Mouse (Mus musculus): Measurements from ENCODE around the gene Grin3b. TPM values are rescaled to one million over a fixed set of nuclear protein-coding genes. Genes with fewer than 3 reads are reported as not detected.
A peak's percentile ranks its signal among the peaks of the same experiment; 100 is the strongest.

Grin3b gene
- polyA plus RNA-seq, 1 experiment from 2014 or later = 0.34 TPM

DNA sequence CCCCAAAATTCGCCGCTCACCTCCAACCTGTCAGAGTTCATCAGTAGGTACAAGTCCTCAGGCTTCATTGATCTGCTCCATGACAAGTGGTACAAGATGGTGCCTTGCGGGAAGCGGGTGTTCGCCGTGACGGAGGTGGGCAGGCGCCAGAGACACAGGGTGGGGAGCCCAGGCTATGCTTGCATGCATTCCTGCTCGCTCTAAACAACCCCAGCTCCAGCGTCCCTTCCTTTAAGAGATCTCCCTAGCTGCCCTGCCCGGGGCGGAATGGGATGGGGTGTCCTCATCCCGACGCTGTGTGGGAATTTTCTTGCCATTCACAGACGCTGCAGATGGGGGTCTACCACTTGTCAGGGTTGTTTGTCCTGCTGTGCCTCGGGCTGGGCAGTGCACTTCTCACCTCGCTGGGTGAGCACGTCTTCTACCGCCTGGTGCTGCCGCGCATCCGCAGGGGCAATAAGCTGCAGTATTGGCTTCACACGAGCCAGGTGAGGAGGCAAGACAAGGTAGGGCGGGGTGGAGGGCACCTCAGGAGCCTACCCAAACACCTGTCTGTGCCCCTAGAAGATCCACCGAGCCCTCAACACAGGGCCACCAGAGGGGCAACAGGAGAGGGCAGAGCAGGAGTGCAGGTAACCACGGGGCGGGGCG, 5.7 kb downstream of the Grin3b start:
- no peak for ATAC-seq (replicated peaks)
- Histone ChIP-seq H3K9me3 (no peaks in the 10 kb centered on the region), H3K4me3 (no peak overlapping the region), H3K36me3 (replicated peaks) (peaks cover 42% of the 10 kb centered on the region), H3K4me1 (peaks cover 6% of the 10 kb centered on the region; the same call in 1 of the 2 replicates), H3K4me2 (no peak overlapping the region), H3K27ac (no peak overlapping the region), H3K27me3 (replicated peaks) (peaks cover 20% of the 10 kb centered on the region), H3K9ac (no peak overlapping the region)
- WGBS = 83% methylated on average over 28 of the region's 28 CpGs

DNA sequence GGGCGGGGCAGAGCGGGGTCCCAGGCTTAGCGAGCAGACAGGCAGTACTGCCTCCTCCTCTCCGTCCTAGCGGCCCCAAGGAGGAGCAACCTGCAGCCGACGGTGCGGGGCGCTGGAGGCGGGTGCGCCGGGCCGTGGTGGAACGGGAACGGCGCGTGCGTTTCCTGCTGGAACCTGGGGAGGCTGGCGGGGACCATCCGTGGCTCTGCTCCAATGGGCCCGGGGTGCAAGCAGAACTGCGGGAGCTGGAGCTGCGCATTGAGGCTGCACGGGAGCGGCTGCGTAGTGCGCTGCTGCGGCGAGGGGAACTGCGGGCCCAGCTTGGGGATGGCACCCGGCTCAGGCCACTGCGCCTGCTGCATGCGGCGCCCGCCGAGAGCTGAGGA, 6.2 kb downstream of the Grin3b start:
- no peak overlapping the region for H3K27ac ChIP-seq
- peaks cover 15% of the 10 kb centered on the region for H3K27me3 ChIP-seq (replicated peaks)
- ATAC-seq (replicated peaks) = no peak
- no peak overlapping the region for H3K4me2 ChIP-seq
- no peak overlapping the region for H3K4me3 ChIP-seq
- WGBS = 74% methylated on average over 36 of the region's 36 CpGs
- H3K9me3 ChIP-seq = no peaks in the 10 kb centered on the region
- H3K36me3 ChIP-seq (replicated peaks) = peaks cover 42% of the 10 kb centered on the region
- peaks cover 10% of the 10 kb centered on the region; the same call in 1 of the 2 replicates for H3K4me1 ChIP-seq
- H3K9ac ChIP-seq = no peak overlapping the region

DNA sequence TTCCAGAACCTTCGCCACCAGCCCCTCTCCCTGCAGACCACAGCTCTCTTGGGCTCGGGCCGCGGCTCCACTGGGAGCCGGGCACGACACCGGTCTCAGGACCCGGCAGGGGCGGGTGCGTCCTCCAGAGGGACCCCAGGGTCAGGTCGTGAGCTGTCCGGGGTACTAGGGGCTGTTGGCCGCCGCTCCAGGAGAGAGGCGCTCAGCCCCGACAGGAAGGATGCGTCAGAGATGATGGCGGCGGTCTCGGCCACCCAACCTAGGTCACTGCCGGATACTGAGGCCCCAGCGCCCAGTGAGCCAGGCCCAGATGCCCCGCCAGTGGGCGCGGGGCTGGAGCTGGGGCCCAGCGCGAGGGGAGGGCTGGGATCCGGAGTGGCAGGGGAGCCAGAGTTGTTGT, 6.8 kb downstream of the Grin3b start:
- Histone ChIP-seq H3K4me3 (no peak overlapping the region), H3K4me2 (no peak overlapping the region), H3K36me3 (replicated peaks) (peaks cover 42% of the 10 kb centered on the region), H3K9ac (no peak overlapping the region), H3K27me3 (replicated peaks) (peaks cover 9% of the 10 kb centered on the region; the same call in 1 of the 2 replicates), H3K9me3 (no peaks in the 10 kb centered on the region), H3K4me1 (peaks cover 14% of the 10 kb centered on the region), H3K27ac (no peak overlapping the region)
- whole genome bisulfite sequencing = 79% methylated on average over 28 of the region's 28 CpGs
- no peak for ATAC-seq (replicated peaks)

DNA sequence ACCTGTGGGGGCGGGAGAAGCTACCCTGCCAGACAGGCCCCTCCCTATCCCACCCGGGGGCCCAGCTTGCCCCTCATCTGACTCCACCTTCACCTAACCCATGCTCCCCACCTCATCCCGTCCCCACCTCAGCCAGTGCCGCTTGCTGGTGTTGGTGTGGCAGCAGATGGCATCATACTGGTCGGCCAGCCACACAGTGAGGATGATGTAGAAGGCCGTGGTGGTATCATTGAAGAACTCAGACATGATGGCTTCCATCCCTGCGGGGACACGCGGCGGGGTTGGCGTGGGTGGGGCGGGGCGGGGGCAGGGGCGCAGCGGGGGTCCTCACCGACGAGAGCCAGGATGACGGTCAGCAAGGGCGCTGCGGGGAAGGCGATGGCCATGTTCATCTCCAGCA, 7.5 kb downstream of the Grin3b start:
- Histone ChIP-seq H3K4me2 (no peak overlapping the region), H3K36me3 (replicated peaks) (peaks cover 42% of the 10 kb centered on the region), H3K9ac (no peak overlapping the region), H3K9me3 (no peaks in the 10 kb centered on the region), H3K4me1 (peaks cover 21% of the 10 kb centered on the region), H3K27me3 (replicated peaks) (peaks cover 1% of the 10 kb centered on the region; the same call in 1 of the 2 replicates), H3K27ac (no peak overlapping the region), H3K4me3 (no peak overlapping the region)
- 94% methylated on average over 21 of the region's 21 CpGs for WGBS
- no peak for ATAC-seq (replicated peaks)

DNA sequence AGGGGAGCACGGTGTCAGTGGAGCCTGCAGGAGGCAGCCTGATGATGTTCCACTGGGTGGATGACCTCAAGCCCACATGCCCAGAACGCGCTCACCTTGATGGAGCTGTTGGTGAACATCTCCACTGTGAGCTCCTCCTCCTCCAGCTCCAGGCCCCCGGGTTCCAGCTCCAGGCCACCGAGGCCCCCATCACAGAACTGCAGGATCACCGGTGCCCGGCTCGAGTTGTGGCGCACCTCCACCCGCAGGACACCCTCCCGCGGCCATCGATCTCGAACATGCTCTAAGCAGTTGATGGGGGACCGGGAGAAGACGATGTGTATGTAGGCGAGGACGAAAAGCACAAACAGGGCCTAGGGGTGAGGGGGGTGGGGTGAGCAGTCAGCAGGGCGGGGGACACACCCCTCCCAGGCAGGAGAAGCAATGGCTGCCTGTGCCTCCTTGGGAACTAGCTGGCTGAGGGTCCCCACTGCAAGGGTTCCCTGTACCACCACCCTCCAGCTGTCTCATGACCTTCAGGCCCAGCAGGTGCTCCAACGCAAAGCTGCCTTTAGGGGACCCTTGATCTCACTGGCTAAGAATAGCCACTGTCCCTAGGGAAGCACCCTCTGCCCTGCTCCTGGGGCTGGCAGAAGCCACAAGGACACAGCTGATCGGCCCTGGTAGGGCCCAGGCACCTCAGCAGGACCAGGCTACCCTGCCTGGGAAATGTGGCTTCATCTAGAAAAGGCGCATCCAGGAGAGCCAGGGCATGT, 9.1 kb downstream of the Grin3b start:
- H3K4me2 ChIP-seq = no peak overlapping the region
- WGBS = 91% methylated on average over 22 of the region's 22 CpGs
- H3K36me3 ChIP-seq (replicated peaks) = peaks cover 42% of the 10 kb centered on the region
- no peaks in the 10 kb centered on the region for H3K9me3 ChIP-seq
- no peaks in the 10 kb centered on the region for H3K27me3 ChIP-seq (replicated peaks)
- no peak overlapping the region for H3K4me3 ChIP-seq
- H3K27ac ChIP-seq = no peak overlapping the region
- H3K4me1 ChIP-seq = peaks cover 28% of the 10 kb centered on the region
- ATAC-seq (replicated peaks) = no peak
- no peak overlapping the region for H3K9ac ChIP-seq

DNA sequence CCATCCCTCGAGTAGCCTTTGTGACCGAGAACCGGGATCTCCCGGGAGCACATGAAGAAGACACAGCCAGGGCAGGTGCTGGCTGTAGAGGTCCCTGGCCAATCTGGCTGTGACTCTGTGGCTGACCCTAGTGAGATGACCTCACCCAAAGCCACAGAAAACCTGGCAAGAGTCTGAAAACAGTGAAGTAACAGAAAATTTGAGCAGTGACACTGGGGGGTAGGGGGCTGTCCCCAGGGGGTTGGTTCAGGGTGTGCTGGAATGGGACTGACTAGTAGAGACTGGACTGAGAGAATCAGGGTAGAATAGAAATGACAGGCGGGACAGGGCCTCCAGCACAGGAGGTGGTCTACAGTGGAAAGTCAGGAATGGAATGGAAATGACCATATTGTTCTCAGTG, 12.7 kb downstream of the Grin3b start:
- Histone ChIP-seq H3K9ac (peak overlapping the region; percentile 89), H3K9me3 (no peaks in the 10 kb centered on the region), H3K4me1 (peaks cover 47% of the 10 kb centered on the region), H3K36me3 (replicated peaks) (peaks cover 12% of the 10 kb centered on the region), H3K4me2 (peak overlapping the region; percentile 79), H3K4me3 (peak overlapping the region; percentile 74), H3K27ac (peak overlapping the region; percentile 93), H3K27me3 (replicated peaks) (peaks cover 15% of the 10 kb centered on the region)
- WGBS = 71% methylated on average over 5 of the region's 5 CpGs
- ATAC-seq (replicated peaks) = no peak

DNA sequence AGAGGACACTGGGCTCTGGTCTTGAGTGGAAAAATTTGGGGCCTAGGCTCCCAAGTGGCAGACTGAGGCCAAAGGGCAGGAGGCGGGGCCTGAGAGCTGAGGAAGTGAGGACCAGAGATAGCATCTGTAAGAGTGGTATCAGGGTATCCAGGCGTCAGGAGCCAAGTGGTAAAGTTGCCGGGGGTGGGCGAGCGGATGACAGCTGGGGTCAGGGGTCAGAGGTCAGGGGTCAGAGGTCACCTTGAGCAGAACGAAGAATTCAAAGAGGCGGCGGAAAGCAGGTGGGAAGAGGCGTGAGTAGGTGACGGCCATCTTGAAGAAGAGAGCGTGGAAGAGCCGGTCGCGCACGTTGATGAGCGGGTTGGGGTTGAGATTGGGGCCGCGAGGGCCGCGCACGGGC, 13.2 kb downstream of the Grin3b start:
- Histone ChIP-seq H3K27me3 (replicated peaks) (peaks cover 20% of the 10 kb centered on the region), H3K4me1 (peaks cover 51% of the 10 kb centered on the region), H3K4me3 (peak overlapping the region; percentile 74), H3K9me3 (no peaks in the 10 kb centered on the region), H3K27ac (peak overlapping the region; percentile 93), H3K9ac (peak overlapping the region; percentile 89), H3K4me2 (peak overlapping the region; percentile 79), H3K36me3 (replicated peaks) (peaks cover 8% of the 10 kb centered on the region)
- WGBS = 3% methylated on average over 18 of the region's 21 CpGs
- ATAC-seq (replicated peaks) = no peak

DNA sequence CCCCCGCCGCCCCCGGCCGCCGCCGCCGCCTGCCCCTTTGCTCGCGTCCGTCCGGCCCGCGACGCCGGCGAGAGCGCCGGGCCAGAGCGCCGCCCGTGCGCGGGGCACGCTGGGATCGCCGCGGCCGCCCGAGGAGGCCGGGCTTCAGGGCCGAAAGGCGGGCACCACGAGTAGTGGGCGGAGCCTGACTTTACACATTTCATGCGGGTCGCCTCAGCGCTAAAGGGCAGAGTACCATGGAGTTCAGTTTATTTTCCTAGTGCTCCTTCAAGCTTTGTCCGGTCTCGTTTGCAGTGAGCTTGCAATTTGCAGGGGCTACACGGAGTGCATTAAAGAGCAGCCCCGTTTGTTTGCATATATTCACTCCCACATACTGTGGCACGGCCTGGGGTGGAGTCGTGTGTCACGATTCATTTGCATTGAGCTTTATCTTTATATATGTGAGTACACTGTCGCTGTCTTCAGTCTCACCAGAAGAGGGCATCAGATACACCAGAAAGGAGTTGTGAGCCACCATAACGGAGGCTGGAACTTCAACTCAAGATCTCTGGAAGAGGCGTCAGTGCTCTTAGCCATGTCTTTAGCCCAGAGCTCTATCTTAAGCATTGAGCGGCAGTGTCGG, 13.8 kb downstream of the Grin3b start, which contains the start of gene Tmem259:
Gene Tmem259 (minus strand): TSS at position 136 of the 622 bp plus-strand sequence.
- Histone ChIP-seq H3K4me2 (peak within 1 kb of the TSS; percentile 79), H3K4me1 (peaks cover 55% of the 10 kb centered on the region), H3K9ac (peak within 1 kb of the TSS; percentile 89), H3K4me3 (peak within 1 kb of the TSS; percentile 74), H3K27ac (peak within 1 kb of the TSS; percentile 93), H3K9me3 (no peaks in the 10 kb centered on the region), H3K27me3 (replicated peaks) (peaks cover 26% of the 10 kb centered on the region), H3K36me3 (replicated peaks) (0 out of 2 replicates have a peak, but pooled peaks cover 1% of the 10 kb centered on the region)
- under 1% methylated on average over 48 of the region's 49 CpGs for WGBS
- ATAC-seq (replicated peaks) = peak; percentile 83

DNA sequence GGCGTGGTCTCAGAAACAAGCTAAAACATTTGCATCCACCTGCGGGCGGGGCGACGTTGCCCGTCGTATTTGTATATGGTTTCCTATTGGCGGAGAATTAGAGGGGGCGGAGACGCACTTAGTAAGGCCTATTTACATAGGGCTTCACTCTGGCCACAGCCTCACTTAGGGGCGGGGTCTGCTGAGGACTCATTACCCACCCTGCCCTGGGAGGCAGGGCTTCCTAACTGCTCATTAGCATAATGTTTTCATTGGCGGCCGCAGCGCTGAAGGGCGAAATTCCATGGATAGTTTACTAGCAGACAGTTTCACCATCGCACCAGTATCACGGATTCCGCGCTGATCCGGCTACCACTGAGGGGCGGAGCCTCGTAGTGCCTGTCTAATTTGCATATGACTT, 14.4 kb downstream of the Grin3b start:
- H3K9ac ChIP-seq = peak overlapping the region; percentile 89
- peak overlapping the region; percentile 93 for H3K27ac ChIP-seq
- peaks cover 32% of the 10 kb centered on the region for H3K27me3 ChIP-seq (replicated peaks)
- under 1% methylated on average over 22 of the region's 22 CpGs for WGBS
- H3K4me2 ChIP-seq = peak overlapping the region; percentile 79
- no peaks in the 10 kb centered on the region for H3K9me3 ChIP-seq
- no peaks in the 10 kb centered on the region for H3K36me3 ChIP-seq (replicated peaks)
- peak; percentile 94 for ATAC-seq (replicated peaks)
- peak overlapping the region; percentile 74 for H3K4me3 ChIP-seq
- peaks cover 55% of the 10 kb centered on the region for H3K4me1 ChIP-seq

DNA sequence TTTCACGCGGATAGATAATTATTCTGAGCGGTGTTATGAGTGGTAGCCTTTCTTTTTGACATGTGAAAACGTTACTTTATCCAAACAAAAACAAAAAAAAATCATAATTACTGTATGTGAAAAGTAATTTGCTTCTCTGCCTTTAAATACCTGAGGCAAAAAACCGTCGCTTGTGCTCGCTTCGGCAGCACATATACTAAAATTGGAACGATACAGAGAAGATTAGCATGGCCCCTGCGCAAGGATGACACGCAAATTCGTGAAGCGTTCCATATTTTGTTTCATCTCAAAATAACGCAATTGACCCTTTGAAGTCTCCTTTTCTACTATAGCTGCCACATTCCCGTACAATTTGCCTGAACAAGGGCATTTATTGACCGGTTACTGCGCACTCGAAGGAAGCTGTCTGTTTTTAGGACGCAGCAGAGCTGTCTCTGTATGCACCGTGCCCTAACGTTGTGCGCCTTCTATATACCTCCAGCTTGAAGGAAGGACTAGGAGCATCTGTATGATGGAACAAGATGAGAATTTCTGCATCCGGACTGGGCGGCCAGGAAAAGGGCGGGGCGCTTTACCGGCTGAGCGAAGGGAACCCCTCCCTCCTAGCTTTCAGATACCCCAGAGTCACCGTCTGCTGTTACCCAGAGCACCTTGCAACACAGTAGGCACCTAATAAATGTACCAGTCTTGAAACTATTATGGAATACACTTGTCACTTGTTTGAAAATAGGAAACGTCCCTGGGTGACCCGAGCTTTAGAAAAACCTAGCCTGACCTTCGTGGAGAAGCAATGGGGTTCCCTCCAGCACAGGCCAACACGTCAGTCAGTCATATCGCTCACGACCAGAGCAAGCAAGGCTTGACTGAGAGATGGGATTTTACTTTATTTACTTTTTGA, 15.1 kb downstream of the Grin3b start:
- peak overlapping the region; percentile 79 for H3K4me2 ChIP-seq
- H3K4me3 ChIP-seq = peak overlapping the region; percentile 74
- H3K27me3 ChIP-seq (replicated peaks) = peaks cover 35% of the 10 kb centered on the region
- peaks cover 55% of the 10 kb centered on the region for H3K4me1 ChIP-seq
- 2% methylated on average over 35 of the region's 35 CpGs for WGBS
- H3K36me3 ChIP-seq (replicated peaks) = no peaks in the 10 kb centered on the region
- peak overlapping the region; percentile 64 for H3K9ac ChIP-seq
- no peaks in the 10 kb centered on the region for H3K9me3 ChIP-seq
- peak; percentile 15; the same call in 1 of the 2 replicates for ATAC-seq (replicated peaks)
- peak overlapping the region; percentile 93 for H3K27ac ChIP-seq

DNA sequence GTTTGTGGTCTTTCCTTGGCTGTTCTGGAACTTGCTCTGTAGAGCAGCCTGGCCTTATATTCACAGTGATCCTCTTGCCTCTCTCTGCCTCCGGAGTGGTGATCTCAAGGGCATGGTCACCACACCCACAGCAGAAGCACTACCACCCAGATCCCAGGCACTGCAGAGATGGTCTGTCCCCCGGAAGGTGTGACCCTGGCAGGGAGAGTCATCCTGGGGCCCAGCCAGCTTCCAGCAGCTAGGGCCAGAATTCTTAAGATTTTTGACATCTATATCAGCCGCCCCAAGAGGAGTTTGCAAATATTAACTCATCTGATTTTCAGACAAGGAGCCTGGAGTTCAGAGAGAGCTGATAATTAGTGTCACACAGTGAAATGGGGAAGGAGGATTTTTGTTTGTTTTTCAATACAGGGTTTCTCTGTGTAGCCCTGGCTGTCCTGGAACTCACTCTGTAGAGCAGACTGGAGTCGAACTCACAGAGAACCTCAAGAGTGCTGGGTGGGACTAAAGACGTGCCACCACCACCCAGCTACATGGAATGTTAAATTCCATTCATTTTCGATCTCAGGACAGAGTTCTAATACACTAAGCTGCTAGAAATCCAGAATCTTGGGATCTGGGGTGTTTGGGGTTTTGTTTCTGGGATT, 15.8 kb downstream of the Grin3b start:
- H3K27me3 ChIP-seq (replicated peaks) = peaks cover 42% of the 10 kb centered on the region
- peak overlapping the region; percentile 93 for H3K27ac ChIP-seq
- H3K4me1 ChIP-seq = peaks cover 48% of the 10 kb centered on the region
- ATAC-seq (replicated peaks) = no peak
- H3K4me2 ChIP-seq = peak overlapping the region; percentile 79
- WGBS = 44% methylated on average over 6 of the region's 6 CpGs
- peak overlapping the region; percentile 64 for H3K9ac ChIP-seq
- H3K9me3 ChIP-seq = no peaks in the 10 kb centered on the region
- no peaks in the 10 kb centered on the region for H3K36me3 ChIP-seq (replicated peaks)
- peak overlapping the region; percentile 74 for H3K4me3 ChIP-seq
